Mouse (Mus musculus): ENCODE data around the gene Faap24. TPM values are rescaled to one million over a fixed set of nuclear protein-coding genes. Genes with fewer than 3 reads are reported as not detected.

Faap24 gene
- polyA plus RNA-seq, 1 experiment from 2014 or later: 10.5 TPM

GRCm38 (mm10) chr7:35382706-35383353 lies 13.8 kb downstream of the Faap24 start:
- TF ChIP-seq EP300 (IDR thresholded peaks at IDR 0.05) (no peak), CTCF (IDR thresholded peaks at IDR 0.05) (no peak)
- no peak overlapping the region for H3K4me3 ChIP-seq (ENCODE audit: low read depth, low read length)
- no peaks in the 10 kb centered on the region for H3K36me3 ChIP-seq (ENCODE audit: insufficient read depth, low read length)
- no peaks in the 10 kb centered on the region for H3K27me3 ChIP-seq (replicated peaks; ENCODE audit: insufficient read depth, low read length)
- no peak overlapping the region for H3K4me2 ChIP-seq (replicated peaks; ENCODE audit: low read depth, low read length)
- H3K9ac ChIP-seq (replicated peaks; ENCODE audit: low read depth): no peak overlapping the region
- ATAC-seq (no peak), DNase-seq (ENCODE audit: low spot score) (peak; percentile 35)
- WGBS: 17% methylated on average over 2 of the region's 2 CpGs
- H3K4me1 ChIP-seq (ENCODE audit: insufficient read depth, low read depth, low read length): no peaks in the 10 kb centered on the region
- no peak overlapping the region for H3K27ac ChIP-seq (ENCODE audit: low read length)
- H3K9me3 ChIP-seq (ENCODE audit: low read length): no peaks in the 10 kb centered on the region

GRCm38 (mm10) chr7:35381861-35382260 lies 14.8 kb downstream of the Faap24 start:
- H3K27me3 ChIP-seq (replicated peaks; ENCODE audit: insufficient read depth, low read length): no peaks in the 10 kb centered on the region
- H3K27ac ChIP-seq (ENCODE audit: low read length): no peak overlapping the region
- no peaks in the 10 kb centered on the region for H3K9me3 ChIP-seq (ENCODE audit: low read length)
- no peaks in the 10 kb centered on the region for H3K4me1 ChIP-seq (ENCODE audit: insufficient read depth, low read depth, low read length)
- no peak overlapping the region for H3K4me2 ChIP-seq (replicated peaks; ENCODE audit: low read depth, low read length)
- TF ChIP-seq EP300 (IDR thresholded peaks at IDR 0.05) (no peak), CTCF (IDR thresholded peaks at IDR 0.05) (no peak)
- no peak for DNase-seq (ENCODE audit: low spot score)
- 55% methylated on average over 12 of the region's 16 CpGs for WGBS
- no peak for ATAC-seq
- H3K4me3 ChIP-seq (ENCODE audit: low read depth, low read length): no peak overlapping the region
- H3K36me3 ChIP-seq (ENCODE audit: insufficient read depth, low read length): no peaks in the 10 kb centered on the region
- H3K9ac ChIP-seq (replicated peaks; ENCODE audit: low read depth): no peak overlapping the region

GRCm38 (mm10) chr7:35380351-35380750 lies 16.3 kb downstream of the Faap24 start:
- WGBS: 69% methylated on average over 8 of the region's 8 CpGs
- no peak overlapping the region for H3K9ac ChIP-seq (replicated peaks; ENCODE audit: low read depth)
- no peak for TF ChIP-seq CTCF (IDR thresholded peaks at IDR 0.05)
- TF ChIP-seq EP300 (IDR thresholded peaks at IDR 0.05): no peak
- no peaks in the 10 kb centered on the region for H3K36me3 ChIP-seq (ENCODE audit: insufficient read depth, low read length)
- DNase-seq (ENCODE audit: low spot score) (no peak), ATAC-seq (no peak; the same call in 1 of the 2 replicates)
- no peaks in the 10 kb centered on the region for H3K9me3 ChIP-seq (ENCODE audit: low read length)
- no peaks in the 10 kb centered on the region for H3K27me3 ChIP-seq (replicated peaks; ENCODE audit: insufficient read depth, low read length)
- no peaks in the 10 kb centered on the region for H3K4me1 ChIP-seq (ENCODE audit: insufficient read depth, low read depth, low read length)
- H3K4me2 ChIP-seq (replicated peaks; ENCODE audit: low read depth, low read length): no peak overlapping the region
- no peak overlapping the region for H3K4me3 ChIP-seq (ENCODE audit: low read depth, low read length)
- no peak overlapping the region for H3K27ac ChIP-seq (ENCODE audit: low read length)

GRCm38 (mm10) chr7:35379492-35380119 lies 17.0 kb downstream of the Faap24 start:
- Histone ChIP-seq H3K27me3 (replicated peaks; ENCODE audit: insufficient read depth, low read length) (no peaks in the 10 kb centered on the region), H3K27ac (ENCODE audit: low read length) (no peak overlapping the region), H3K9ac (replicated peaks; ENCODE audit: low read depth) (no peak overlapping the region), H3K9me3 (ENCODE audit: low read length) (no peaks in the 10 kb centered on the region), H3K36me3 (ENCODE audit: insufficient read depth, low read length) (no peaks in the 10 kb centered on the region), H3K4me1 (ENCODE audit: insufficient read depth, low read depth, low read length) (no peaks in the 10 kb centered on the region), H3K4me2 (replicated peaks; ENCODE audit: low read depth, low read length) (0 out of 2 replicates have a peak overlapping the region, but pooled peaks have one; percentile 8), H3K4me3 (ENCODE audit: low read depth, low read length) (no peak overlapping the region)
- WGBS: 41% methylated on average over 16 of the region's 16 CpGs
- TF ChIP-seq EP300 (IDR thresholded peaks at IDR 0.05): no peak
- TF ChIP-seq CTCF (IDR thresholded peaks at IDR 0.05): no peak
- DNase-seq (ENCODE audit: low spot score) (no peak), ATAC-seq (peak; percentile 52; the same call in 1 of the 2 replicates)

GRCm38 (mm10) chr7:35376623-35377022 lies 20.0 kb downstream of the Faap24 start:
- no peaks in the 10 kb centered on the region for H3K9me3 ChIP-seq (ENCODE audit: low read length)
- DNase-seq (ENCODE audit: low spot score) (no peak), ATAC-seq (no peak)
- H3K36me3 ChIP-seq (ENCODE audit: insufficient read depth, low read length): no peaks in the 10 kb centered on the region
- H3K4me2 ChIP-seq (replicated peaks; ENCODE audit: low read depth, low read length): no peak overlapping the region
- H3K4me1 ChIP-seq (ENCODE audit: insufficient read depth, low read depth, low read length): no peaks in the 10 kb centered on the region
- no peak for TF ChIP-seq EP300 (IDR thresholded peaks at IDR 0.05)
- no peak for TF ChIP-seq CTCF (IDR thresholded peaks at IDR 0.05)
- no peaks in the 10 kb centered on the region for H3K27me3 ChIP-seq (replicated peaks; ENCODE audit: insufficient read depth, low read length)
- no peak overlapping the region for H3K9ac ChIP-seq (replicated peaks; ENCODE audit: low read depth)
- H3K27ac ChIP-seq (ENCODE audit: low read length): no peak overlapping the region
- no peak overlapping the region for H3K4me3 ChIP-seq (ENCODE audit: low read depth, low read length)
- 71% methylated on average over 9 of the region's 9 CpGs for WGBS

GRCm38 (mm10) chr7:35374265-35374664 lies 22.4 kb downstream of the Faap24 start:
- H3K4me2 ChIP-seq (replicated peaks; ENCODE audit: low read depth, low read length): no peak overlapping the region
- no peak for DNase-seq (ENCODE audit: low spot score)
- H3K9ac ChIP-seq (replicated peaks; ENCODE audit: low read depth): no peak overlapping the region
- no peaks in the 10 kb centered on the region for H3K27me3 ChIP-seq (replicated peaks; ENCODE audit: insufficient read depth, low read length)
- 76% methylated on average over 7 of the region's 7 CpGs for WGBS
- TF ChIP-seq EP300 (IDR thresholded peaks at IDR 0.05) (no peak), CTCF (IDR thresholded peaks at IDR 0.05) (no peak)
- no peak for ATAC-seq
- no peak overlapping the region for H3K27ac ChIP-seq (ENCODE audit: low read length)
- no peaks in the 10 kb centered on the region for H3K9me3 ChIP-seq (ENCODE audit: low read length)
- H3K4me1 ChIP-seq (ENCODE audit: insufficient read depth, low read depth, low read length): no peaks in the 10 kb centered on the region
- no peak overlapping the region for H3K4me3 ChIP-seq (ENCODE audit: low read depth, low read length)
- H3K36me3 ChIP-seq (ENCODE audit: insufficient read depth, low read length): no peaks in the 10 kb centered on the region
